Mouse (Mus musculus) myocyte (in vitro differentiated cells): ENCODE measurements around the gene Ltbp3.
A peak's percentile ranks its signal among the peaks of the same experiment; 100 is the strongest.

Experiments used
- CEBPB ChIP-seq: IDR thresholded peaks from 2 replicates; pipeline ENCODE4 v1.6.1; 2011; ENCODE audit warnings: mild to moderate bottlenecking, moderate library complexity; ENCODE audit not compliant: poor library complexity, insufficient read depth, severe bottlenecking
- MAX ChIP-seq: IDR thresholded peaks from one replicate; pipeline ENCODE4 v1.6.1; 2011; ENCODE audit warnings: low read depth, mild to moderate bottlenecking, control low read depth
- MYOD1 ChIP-seq, 3 experiments: IDR thresholded peaks; one replicate each; pipeline ENCODE4 v1.6.1; 2011; ENCODE audit warnings: control low read depth in 2 of 3, low read depth in 2 of 3, mild to moderate bottlenecking in 2 of 3, moderate library complexity in 1 of 3; ENCODE audit not compliant: insufficient read length in 2 of 3, control insufficient read depth in 1 of 3
- MYOG ChIP-seq, 3 experiments: IDR thresholded peaks; one replicate each; pipeline ENCODE4 v1.6.1; 2011; ENCODE audit warnings: control low read depth in 2 of 3, low read depth in 2 of 3, mild to moderate bottlenecking in 2 of 3; ENCODE audit not compliant: insufficient read length in 2 of 3, control insufficient read depth in 1 of 3, insufficient read depth in 1 of 3
- POLR2A ChIP-seq: IDR thresholded peaks from one replicate; pipeline ENCODE4 v1.6.1; 2011; ENCODE audit warnings: low read depth, mild to moderate bottlenecking, control low read depth, moderate library complexity; ENCODE audit not compliant: insufficient read length
- POLR2AphosphoS2 ChIP-seq: IDR thresholded peaks from one replicate; pipeline ENCODE4 v1.6.1; 2011; ENCODE audit warnings: low read depth, control low read depth; ENCODE audit not compliant: insufficient read length
- REST ChIP-seq: IDR thresholded peaks from one replicate; pipeline ENCODE4 v1.6.1; 2011; ENCODE audit warnings: mild to moderate bottlenecking, control low read depth, moderate library complexity; ENCODE audit not compliant: insufficient read depth, insufficient read length
- TCF12 ChIP-seq: IDR thresholded peaks from one replicate; pipeline ENCODE4 v1.6.1; 2011; ENCODE audit warnings: mild to moderate bottlenecking, control low read depth; ENCODE audit not compliant: poor library complexity, insufficient read depth, severe bottlenecking
- USF1 ChIP-seq: IDR thresholded peaks from one replicate; pipeline ENCODE4 v1.6.1; 2011; ENCODE audit warnings: low read depth, mild to moderate bottlenecking, control low read depth, moderate library complexity

DNA sequence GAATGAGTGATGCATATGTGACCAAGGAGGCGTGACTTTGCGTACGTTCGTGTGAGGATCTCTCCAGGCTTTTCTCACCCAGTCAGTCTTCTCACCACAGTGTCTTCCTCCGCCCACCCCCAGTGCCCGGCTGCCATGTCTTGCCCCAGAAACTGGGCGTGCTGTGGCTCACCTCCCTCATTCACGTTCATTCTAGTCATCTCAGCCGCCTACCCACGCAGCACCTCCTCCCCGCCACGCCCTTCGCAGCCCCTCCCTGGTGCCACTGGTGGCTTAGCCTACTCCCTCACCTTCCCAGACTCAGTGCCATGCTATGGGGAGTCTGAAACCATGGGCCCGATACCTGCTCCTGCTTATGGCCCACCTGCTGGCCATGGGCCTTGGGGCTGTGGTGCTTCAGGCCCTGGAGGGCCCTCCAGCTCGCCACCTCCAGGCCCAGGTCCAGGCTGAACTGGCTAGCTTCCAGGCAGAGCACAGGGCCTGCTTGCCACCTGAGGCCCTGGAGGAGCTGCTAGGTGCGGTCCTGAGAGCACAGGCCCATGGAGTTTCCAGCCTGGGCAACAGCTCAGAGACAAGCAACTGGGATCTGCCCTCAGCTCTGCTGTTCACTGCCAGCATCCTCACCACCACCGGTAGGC is 36.4 kb upstream of the Ltbp3 start, which contains the start of gene Kcnk7:
- TF ChIP-seq MYOD1 (IDR thresholded peaks at IDR 0.05; ENCODE audit: control insufficient read depth in 1 of 3, insufficient read length in 2 of 3, low read depth in 2 of 3) (no peak), POLR2A (no peak), MYOG (IDR thresholded peaks at IDR 0.05; ENCODE audit: control insufficient read depth in 1 of 3, insufficient read depth in 1 of 3, insufficient read length in 2 of 3, low read depth in 2 of 3) (no peak), TCF12 (no peak), REST (no peak), POLR2AphosphoS2 (peak; percentile 84), USF1 (no peak), CEBPB (no peak), MAX (no peak)
